Mouse (Mus musculus): ENCODE measurements around the gene Cdc42bpg. TPM values are rescaled to one million over a fixed set of nuclear protein-coding genes. Genes with fewer than 3 reads are reported as not detected.

Cdc42bpg gene
- total RNA-seq, 2 experiments from 2014 or later = 2.7 to 3.1 TPM

DNA sequence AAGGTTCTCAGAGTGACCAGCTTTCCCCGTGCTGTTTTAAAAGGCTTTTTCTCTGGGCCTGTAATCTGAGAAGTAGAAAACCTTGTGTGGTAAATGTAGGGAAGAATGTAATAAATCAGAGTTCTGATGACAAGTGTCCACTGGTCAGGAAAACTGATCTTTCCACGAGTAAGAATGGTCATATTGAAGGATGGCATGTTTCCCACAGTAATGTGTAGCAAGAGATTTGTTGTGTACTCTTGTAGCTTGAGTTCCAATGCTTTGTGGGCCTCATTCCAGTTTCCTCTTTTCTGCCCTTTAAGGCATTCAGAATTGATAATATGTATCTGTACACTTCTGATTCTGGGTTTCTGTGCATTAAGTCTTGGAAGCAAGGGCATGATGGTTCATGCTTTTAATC lies 58.6 kb downstream of the Cdc42bpg start:
- intact Hi-C loops (cut with DNase I) = no loop called here
- no peak for DNase-seq (ENCODE audit: low spot score in 2 of 2)

DNA sequence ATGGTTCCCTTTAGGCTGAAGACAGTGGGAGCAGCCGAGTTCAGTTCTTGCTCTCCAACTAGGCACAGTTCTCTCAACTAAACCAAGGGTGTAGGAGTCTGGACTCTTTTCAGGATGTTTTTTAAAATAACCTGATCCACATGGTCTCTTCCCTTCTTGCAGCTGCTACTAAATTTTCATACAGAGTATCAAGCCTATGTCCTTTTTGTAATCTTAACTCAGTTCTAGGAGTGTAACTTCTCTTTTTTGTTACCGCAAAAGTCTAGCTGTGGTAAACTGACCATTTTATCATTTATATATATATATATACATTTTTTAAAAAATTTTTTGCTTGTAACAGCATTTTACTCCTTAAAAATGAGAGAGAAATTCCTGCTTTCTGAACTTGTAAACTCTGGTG lies 63.9 kb downstream of the Cdc42bpg start:
- no peak for DNase-seq (ENCODE audit: low spot score in 2 of 2)
- intact Hi-C loops (cut with DNase I) = no loop called here

DNA sequence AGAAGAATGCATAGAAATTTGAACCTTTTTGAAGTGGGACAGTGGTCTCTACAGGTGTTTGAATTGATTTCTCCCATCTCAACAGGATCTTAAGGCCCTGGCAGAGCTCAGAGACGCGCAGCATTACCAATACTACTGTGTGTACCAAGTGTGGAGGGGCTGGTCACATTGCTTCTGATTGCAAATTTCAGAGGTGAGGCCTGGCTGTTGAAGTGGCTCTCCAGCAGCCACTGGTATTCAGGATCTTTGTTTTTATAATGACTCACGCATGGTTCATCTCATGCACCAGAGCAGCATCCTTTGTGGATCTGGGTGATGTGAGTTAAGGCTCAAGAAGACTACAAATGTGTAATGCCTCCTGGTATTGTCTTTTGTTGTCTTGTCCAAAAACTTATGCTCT lies 66.2 kb downstream of the Cdc42bpg start:
- intact Hi-C loops (cut with DNase I) = no loop called here
- no peak for DNase-seq (ENCODE audit: low spot score in 2 of 2)

DNA sequence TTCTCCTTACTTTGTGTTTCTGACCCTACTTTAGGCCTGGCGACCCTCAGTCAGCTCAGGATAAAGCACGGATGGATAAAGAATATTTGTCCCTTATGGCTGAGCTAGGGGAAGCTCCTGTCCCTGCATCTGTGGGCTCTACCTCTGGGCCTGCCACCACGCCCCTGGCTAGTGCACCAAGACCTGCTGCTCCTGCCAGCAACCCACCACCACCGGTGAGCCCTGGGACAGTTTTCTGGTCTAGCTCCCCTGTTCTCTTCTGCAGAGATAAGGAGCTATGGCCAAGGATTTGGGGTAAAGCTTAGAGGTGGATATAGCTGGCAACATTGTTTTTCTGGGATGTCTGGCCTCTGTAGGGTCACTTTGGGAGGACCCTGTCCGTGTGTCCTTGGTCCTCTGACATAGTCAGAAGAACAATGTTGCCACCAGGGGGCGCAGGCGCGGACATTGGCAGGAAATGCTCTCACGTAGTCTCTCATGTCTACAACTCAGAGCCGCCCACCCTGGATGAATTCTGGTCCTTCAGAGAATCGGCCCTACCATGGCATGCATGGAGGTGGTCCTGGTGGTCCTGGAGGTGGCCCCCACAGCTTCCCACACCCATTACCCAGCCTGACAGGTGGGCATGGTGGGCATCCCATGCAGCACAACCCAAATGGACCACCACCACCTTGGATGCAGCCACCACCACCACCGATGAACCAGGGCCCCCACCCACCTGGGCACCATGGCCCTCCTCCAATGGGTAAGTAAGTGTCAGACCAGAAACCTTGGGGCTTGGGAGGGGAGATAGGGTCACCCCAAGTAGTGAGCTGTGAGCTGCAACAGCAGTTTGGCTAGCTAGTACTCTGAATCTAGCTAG lies 67.5 kb downstream of the Cdc42bpg start:
- intact Hi-C loops (cut with DNase I) = no loop called here
- DNase-seq (ENCODE audit: low spot score in 2 of 2) = peak; percentile 86 to 87

- no peak for DNase-seq (ENCODE audit: low spot score in 2 of 2)
- intact Hi-C loops (cut with DNase I) = no loop called here
Measured at GRCm38 (mm10) chr19:6374571-6374970, 68.3 kb downstream of the Cdc42bpg start.

Small RNAs within 50 kb of the gene (microRNA-seq; reads per million reads assigned to microRNA genes)
- 8.8 to 9.2 reads per million in 2 experiments for gene Mir192
- 10.4 to 34.8 reads per million in 2 experiments for gene Mir194-2
- 5.0 to 5.4 reads per million in 2 experiments for gene Mir6989

Other genes starting within 250 kb of the Cdc42bpg start
- 10 to 100 TPM; 49.8 to 54.3 TPM for gene Mrpl49, start 248.7 kb upstream of the Cdc42bpg start, total RNA-seq (2021)
- 100 to 1,000 TPM; 597 to 658 TPM for gene Fau, start 248.6 kb upstream of the Cdc42bpg start, total RNA-seq (2021)
- gene Znhit2, start 245.3 kb upstream of the Cdc42bpg start, total RNA-seq (2021) = 10 to 100 TPM; 39.4 to 41.7 TPM
- 10 to 100 TPM; 41.3 to 46.1 TPM for gene Tm7sf2, start 238.1 kb upstream of the Cdc42bpg start, total RNA-seq (2021)
- gene Vps51, start 229.2 kb upstream of the Cdc42bpg start, total RNA-seq (2021) = 10 to 100 TPM; 73.9 to 87.1 TPM
- gene Tmem262, start 226.4 kb upstream of the Cdc42bpg start, total RNA-seq (2021) = not detected
- gene Gm28374, start 224.2 kb upstream of the Cdc42bpg start, total RNA-seq (2021) = 1 to 10 TPM in 1 of 2 experiments, under 1 TPM in 1; 0.59 to 1.3 TPM
- 10 to 100 TPM; 32.8 to 35.0 TPM for gene Zfpl1, start 221.5 kb upstream of the Cdc42bpg start, total RNA-seq (2021)
- under 1 TPM; 0.38 to 0.44 TPM for gene Cdca5, start 221.5 kb upstream of the Cdc42bpg start, total RNA-seq (2021)
- not detected for gene AC131692.1, start 212.0 kb upstream of the Cdc42bpg start, total RNA-seq (2021)
- gene Naaladl1, start 200.7 kb upstream of the Cdc42bpg start, total RNA-seq (2021) = not detected
- gene Sac3d1, start 187.8 kb upstream of the Cdc42bpg start, total RNA-seq (2021) = 10 to 100 TPM; 23.7 to 24.7 TPM
- gene Snx15, start 178.2 kb upstream of the Cdc42bpg start, total RNA-seq (2021) = 10 to 100 TPM; 39.2 to 42.9 TPM
- under 1 TPM in 1 of 2 experiments, not detected in 1; 0.33 TPM for gene Batf2, start 165.5 kb upstream of the Cdc42bpg start, total RNA-seq (2021)
- gene Arl2, start 164.9 kb upstream of the Cdc42bpg start, total RNA-seq (2021) = 10 to 100 TPM; 61.2 to 69.7 TPM
- gene Majin, start 122.1 kb upstream of the Cdc42bpg start, total RNA-seq (2021) = under 1 TPM; 0.27 to 0.40 TPM
- not detected for gene Gpha2, start 80.1 kb upstream of the Cdc42bpg start, total RNA-seq (2021)
- gene Ppp2r5b, start 70.6 kb upstream of the Cdc42bpg start, total RNA-seq (2021) = 100 to 1,000 TPM; 187 to 194 TPM
- 10 to 100 TPM; 37.8 to 38.5 TPM for gene Atg2a, start 64.8 kb upstream of the Cdc42bpg start, total RNA-seq (2021)
- 10 to 100 TPM; 44.2 to 51.7 TPM for gene Ehd1, start 29.7 kb upstream of the Cdc42bpg start, total RNA-seq (2021)
- gene Men1, start 28.5 kb downstream of the Cdc42bpg start, total RNA-seq (2021) = 10 to 100 TPM; 64.9 to 70.7 TPM
- gene Map4k2, start 34.7 kb downstream of the Cdc42bpg start, total RNA-seq (2021) = 10 to 100 TPM; 60.0 to 75.9 TPM
- gene Sf1, start 57.2 kb downstream of the Cdc42bpg start, total RNA-seq (2021) = 100 to 1,000 TPM; 185 to 186 TPM
- 10 to 100 TPM; 20.6 to 31.9 TPM for gene Pygm, start 77.9 kb downstream of the Cdc42bpg start, total RNA-seq (2021)
- gene Rasgrp2, start 92.9 kb downstream of the Cdc42bpg start, total RNA-seq (2021) = 10 to 100 TPM; 83.3 to 87.2 TPM
- gene Nrxn2, start 112.3 kb downstream of the Cdc42bpg start, total RNA-seq (2021) = 100 to 1,000 TPM; 700 to 756 TPM
- gene Slc22a12, start 236.6 kb downstream of the Cdc42bpg start, total RNA-seq (2021) = under 1 TPM; 0.20 to 0.44 TPM